Mouse (Mus musculus) layer of hippocampus, adult 8-10 months (tissue): ENCODE data around the gene AC161166.1. TPM values are rescaled to one million over a fixed set of nuclear protein-coding genes. Genes with fewer than 3 reads are reported as not detected.

Experiments
- DNase-seq, 2 experiments: peaks; one replicate each; pipeline ENCODE4 v3.0.0; 2022; ENCODE audit warnings: low spot score in 2 of 2
- total RNA-seq, 4 experiments: library from RNA; stranded (reverse); gene quantifications; 2 replicates each; pipeline ENCODE4 v1.2.4; 2022

AC161166.1 gene
- total RNA-seq, 4 experiments from 2014 or later = not detected

- DNase-seq = no peak
Observed at GRCm38 (mm10) chr7:24462388-24463319, 49.6 kb downstream of the AC161166.1 start, which contains the start of gene Plaur. TSS of gene Plaur (plus strand) at chr7:24462484.

- no peak for DNase-seq
Observed at GRCm38 (mm10) chr7:24461376-24462051, 50.7 kb downstream of the AC161166.1 start.

Other genes with a start within 250 kb of the AC161166.1 start
- 10 to 100 TPM; 12.4 to 20.1 (median 13.8) TPM for gene Zfp93, start 242.0 kb downstream of the AC161166.1 start, total RNA-seq
- gene Zfp61, start 211.2 kb downstream of the AC161166.1 start, total RNA-seq = 10 to 100 TPM; 19.3 to 30.5 (median 24.7) TPM
- gene Zfp94, start 195.8 kb downstream of the AC161166.1 start, total RNA-seq = 10 to 100 TPM; 14.4 to 18.3 (median 15.6) TPM
- not detected for gene Tescl, start 178.5 kb downstream of the AC161166.1 start, total RNA-seq
- gene Lypd5, start 163.3 kb downstream of the AC161166.1 start, total RNA-seq = not detected
- 1 to 10 TPM in 1 of 4 experiments, under 1 TPM in 2, not detected in 1; 0.27 to 1.2 (median 0.90) TPM for gene Kcnn4, start 142.2 kb downstream of the AC161166.1 start, total RNA-seq
- gene Smg9, start 112.8 kb downstream of the AC161166.1 start, total RNA-seq = 10 to 100 TPM; 33.8 to 49.8 (median 44.0) TPM
- not detected for gene Irgc1, start 60.2 kb downstream of the AC161166.1 start, total RNA-seq
- 1 to 10 TPM in 3 of 4 experiments, under 1 TPM in 1; 0.87 to 8.3 (median 2.7) TPM for gene Plaur, start 50.0 kb downstream of the AC161166.1 start, total RNA-seq
- 100 to 1,000 TPM; 123 to 166 (median 143) TPM for gene Cadm4, start 30.4 kb downstream of the AC161166.1 start, total RNA-seq
- 10 to 100 TPM; 29.7 to 38.9 (median 34.5) TPM for gene Zfp428, start 5.4 kb downstream of the AC161166.1 start, total RNA-seq
- 10 to 100 TPM; 53.6 to 65.2 (median 60.0) TPM for gene Irgq, start 18.2 kb upstream of the AC161166.1 start, total RNA-seq
- under 1 TPM in 1 of 4 experiments, not detected in 3; 0.41 TPM for gene Pinlyp, start 33.7 kb upstream of the AC161166.1 start, total RNA-seq
- 10 to 100 TPM; 32.9 to 44.7 (median 41.3) TPM for gene Xrcc1, start 33.8 kb upstream of the AC161166.1 start, total RNA-seq
- 10 to 100 TPM; 10.9 to 15.8 (median 12.3) TPM for gene Ethe1, start 75.1 kb upstream of the AC161166.1 start, total RNA-seq
- 1 to 10 TPM; 4.0 to 5.2 (median 4.9) TPM for gene Zfp575, start 75.2 kb upstream of the AC161166.1 start, total RNA-seq
- under 1 TPM; 0.27 to 0.73 (median 0.35) TPM for gene Phldb3, start 98.3 kb upstream of the AC161166.1 start, total RNA-seq
- 1 to 10 TPM in 1 of 4 experiments, under 1 TPM in 3; 0.19 to 1.1 (median 0.34) TPM for gene Lypd3, start 124.1 kb upstream of the AC161166.1 start, total RNA-seq
- gene Tex101, start 164.2 kb upstream of the AC161166.1 start, total RNA-seq = not detected
- gene BC049730, start 196.8 kb upstream of the AC161166.1 start, total RNA-seq = not detected
- not detected for gene Gm4763, start 214.5 kb upstream of the AC161166.1 start, total RNA-seq
- under 1 TPM in 1 of 4 experiments, not detected in 3; 0.10 TPM for gene Cd177, start 247.9 kb upstream of the AC161166.1 start, total RNA-seq